Mouse (Mus musculus) liver, embryonic 13.5 days (tissue): ENCODE measurements around the gene Aldh1l1. TPM values are rescaled to one million over a fixed set of nuclear protein-coding genes. Genes with fewer than 3 reads are reported as not detected.

Experiments used
- ATAC-seq: fragments of 200-750 bp; cut with Nextera tagmentation; 2 replicates; pipeline ENCODE4 v1.8.0; 2017; ENCODE audit warnings: low read depth, mild to moderate bottlenecking, moderate number of reproducible peaks, moderate library complexity
- DNase-seq: peaks from one replicate; pipeline ENCODE4 v3.0.0; 2022
- H3K27ac ChIP-seq: fragments of 300-500 bp; sonication (generic); 2 replicates; pipeline ENCODE4 v1.5.1; 2015; ENCODE audit warnings: moderate library complexity, mild to moderate bottlenecking, inconsistent platforms
- H3K27me3 ChIP-seq: fragments of 300-500 bp; sonication (generic); 2 replicates; pipeline ENCODE4 v1.6.1; 2015; ENCODE audit warnings: mild to moderate bottlenecking, inconsistent platforms
- H3K36me3 ChIP-seq: fragments of 300-500 bp; sonication (generic); 2 replicates; pipeline ENCODE4 v1.6.1; 2015; ENCODE audit warnings: mild to moderate bottlenecking, inconsistent platforms
- H3K4me1 ChIP-seq: fragments of 300-500 bp; sonication (generic); replicated peaks from 2 replicates; pipeline ENCODE4 v1.6.1; 2015; ENCODE audit warnings: inconsistent platforms
- H3K4me2 ChIP-seq: fragments of 300-500 bp; sonication (generic); 2 replicates; pipeline ENCODE4 v1.6.1; 2015; ENCODE audit warnings: inconsistent platforms, mild to moderate bottlenecking, moderate library complexity
- H3K4me3 ChIP-seq: fragments of 300-500 bp; sonication (generic); replicated peaks from 2 replicates; pipeline ENCODE4 v1.5.1; 2015; ENCODE audit warnings: mild to moderate bottlenecking, inconsistent platforms
- H3K9ac ChIP-seq: fragments of 300-500 bp; sonication (generic); 2 replicates; pipeline ENCODE4 v1.6.1; 2015; ENCODE audit warnings: mild to moderate bottlenecking, inconsistent platforms
- H3K9me3 ChIP-seq: fragments of 300-500 bp; sonication (generic); replicated peaks from 2 replicates; pipeline ENCODE4 v1.6.1; 2016; ENCODE audit warnings: inconsistent platforms
- WGBS: fragments of 180-500 bp; shearing (Covaris S2); methylation state at CpG from one replicate; pipeline ENCODE4 v1.1.7; 2015; ENCODE audit not compliant: insufficient replicate concordance; 5-methylcytosine and 5-hydroxymethylcytosine counted together
- polyA plus RNA-seq: library from polyadenylated mRNA; unstranded; fragments of >200 nt; fragmentation: Nextera tagmentation; extraction: Ambion mirVana; gene quantifications from 2 replicates; pipeline ENCODE4 v1.2.1, GENCODE M21; 2015

Gene Aldh1l1
- polyA plus RNA-seq, 1 experiment from 2014 or later: 12.3 TPM

- no peak overlapping the region for H3K4me3 ChIP-seq
- H3K27ac ChIP-seq: no peak overlapping the region
- no peak overlapping the region for H3K9ac ChIP-seq
- ATAC-seq (no peak), DNase-seq (no peak)
- no peaks in the 10 kb centered on the region for H3K4me1 ChIP-seq
- H3K4me2 ChIP-seq: no peak overlapping the region
- 71% methylated on average over 8 of the region's 8 CpGs for WGBS
- no peaks in the 10 kb centered on the region for H3K9me3 ChIP-seq
- no peaks in the 10 kb centered on the region for H3K36me3 ChIP-seq
- H3K27me3 ChIP-seq: no peaks in the 10 kb centered on the region
Measured at GRCm38 (mm10) chr6:90534701-90535475, 48.7 kb downstream of the Aldh1l1 start.

GRCm38 (mm10) chr6:90536824-90537223 lies 50.6 kb downstream of the Aldh1l1 start:
- H3K27ac ChIP-seq: no peak overlapping the region
- H3K9ac ChIP-seq: no peak overlapping the region
- no peak overlapping the region for H3K4me3 ChIP-seq
- DNase-seq (no peak), ATAC-seq (no peak)
- no peaks in the 10 kb centered on the region for H3K9me3 ChIP-seq
- WGBS: 53% methylated on average over 3 of the region's 3 CpGs
- no peaks in the 10 kb centered on the region for H3K36me3 ChIP-seq
- no peaks in the 10 kb centered on the region for H3K27me3 ChIP-seq
- H3K4me1 ChIP-seq: no peaks in the 10 kb centered on the region
- no peak overlapping the region for H3K4me2 ChIP-seq

GRCm38 (mm10) chr6:90537941-90538340 lies 51.7 kb downstream of the Aldh1l1 start:
- Histone ChIP-seq H3K4me3 (no peak overlapping the region), H3K9ac (no peak overlapping the region), H3K27me3 (no peaks in the 10 kb centered on the region), H3K9me3 (no peaks in the 10 kb centered on the region), H3K36me3 (no peaks in the 10 kb centered on the region), H3K27ac (no peak overlapping the region), H3K4me2 (no peak overlapping the region), H3K4me1 (no peaks in the 10 kb centered on the region)
- 4% methylated on average over 7 of the region's 7 CpGs for WGBS
- peak; percentile 36 for DNase-seq
- ATAC-seq: peak; percentile 51; the same call in 1 of the 2 replicates

GRCm38 (mm10) chr6:90539271-90539670 lies 53.0 kb downstream of the Aldh1l1 start:
- no peak for DNase-seq
- Histone ChIP-seq H3K27ac (no peak overlapping the region), H3K9me3 (no peaks in the 10 kb centered on the region), H3K4me1 (no peaks in the 10 kb centered on the region), H3K9ac (no peak overlapping the region), H3K27me3 (no peaks in the 10 kb centered on the region), H3K36me3 (no peaks in the 10 kb centered on the region), H3K4me3 (no peak overlapping the region), H3K4me2 (no peak overlapping the region)
- no peak for ATAC-seq
- 70% methylated on average over 4 of the region's 4 CpGs for WGBS

- no peak overlapping the region for H3K9ac ChIP-seq
- H3K36me3 ChIP-seq: no peaks in the 10 kb centered on the region
- H3K27ac ChIP-seq: no peak overlapping the region
- no peak overlapping the region for H3K4me2 ChIP-seq
- ATAC-seq (no peak), DNase-seq (no peak)
- no peaks in the 10 kb centered on the region for H3K9me3 ChIP-seq
- no peaks in the 10 kb centered on the region for H3K4me1 ChIP-seq
- WGBS: 57% methylated on average over 1 of the region's 1 CpGs
- H3K4me3 ChIP-seq: no peak overlapping the region
- no peaks in the 10 kb centered on the region for H3K27me3 ChIP-seq
Measured at GRCm38 (mm10) chr6:90540520-90540919, 54.3 kb downstream of the Aldh1l1 start.

GRCm38 (mm10) chr6:90541367-90541772 lies 55.1 kb downstream of the Aldh1l1 start:
- Histone ChIP-seq H3K27ac (no peak overlapping the region), H3K4me2 (no peak overlapping the region), H3K4me1 (no peaks in the 10 kb centered on the region), H3K9me3 (no peaks in the 10 kb centered on the region), H3K9ac (no peak overlapping the region), H3K27me3 (no peaks in the 10 kb centered on the region), H3K4me3 (no peak overlapping the region), H3K36me3 (no peaks in the 10 kb centered on the region)
- 58% methylated on average over 5 of the region's 5 CpGs for whole genome bisulfite sequencing
- no peak for ATAC-seq
- DNase-seq: no peak

GRCm38 (mm10) chr6:90544433-90544832 lies 58.2 kb downstream of the Aldh1l1 start:
- H3K9ac ChIP-seq: no peak overlapping the region
- no peaks in the 10 kb centered on the region for H3K36me3 ChIP-seq
- no peak overlapping the region for H3K4me3 ChIP-seq
- H3K27me3 ChIP-seq: no peaks in the 10 kb centered on the region
- no peaks in the 10 kb centered on the region for H3K9me3 ChIP-seq
- ATAC-seq: no peak
- no peaks in the 10 kb centered on the region for H3K4me1 ChIP-seq
- DNase-seq: no peak
- no peak overlapping the region for H3K4me2 ChIP-seq
- WGBS: 34% methylated on average over 2 of the region's 2 CpGs
- no peak overlapping the region for H3K27ac ChIP-seq

GRCm38 (mm10) chr6:90546274-90546673 lies 60.0 kb downstream of the Aldh1l1 start:
- no peak for ATAC-seq
- DNase-seq: no peak

GRCm38 (mm10) chr6:90547041-90547440 lies 60.8 kb downstream of the Aldh1l1 start:
- Histone ChIP-seq H3K27ac (no peak overlapping the region), H3K9ac (no peak overlapping the region), H3K4me2 (no peak overlapping the region), H3K4me1 (peaks cover 8% of the 10 kb centered on the region; the same call in 1 of the 2 replicates), H3K4me3 (no peak overlapping the region), H3K27me3 (no peaks in the 10 kb centered on the region), H3K36me3 (no peaks in the 10 kb centered on the region), H3K9me3 (no peaks in the 10 kb centered on the region)
- ATAC-seq: no peak
- WGBS: 53% methylated on average over 3 of the region's 3 CpGs
- no peak for DNase-seq

More at GRCm38 (mm10) chr6:90546274-90546673, 60.0 kb downstream of the Aldh1l1 start:
- Histone ChIP-seq H3K4me1 (peaks cover 8% of the 10 kb centered on the region; the same call in 1 of the 2 replicates), H3K27ac (no peak overlapping the region), H3K4me2 (no peak overlapping the region), H3K4me3 (no peak overlapping the region), H3K27me3 (no peaks in the 10 kb centered on the region), H3K36me3 (no peaks in the 10 kb centered on the region), H3K9me3 (no peaks in the 10 kb centered on the region), H3K9ac (no peak overlapping the region)
- WGBS: 36% methylated on average over 3 of the region's 3 CpGs

GRCm38 (mm10) chr6:90550161-90550912 lies 64.1 kb downstream of the Aldh1l1 start:
- ATAC-seq: peak; percentile 88
- DNase-seq: peak; percentile 15
- no peaks in the 10 kb centered on the region for H3K36me3 ChIP-seq
- H3K27ac ChIP-seq: peak overlapping the region; percentile 32
- no peaks in the 10 kb centered on the region for H3K9me3 ChIP-seq
- H3K4me3 ChIP-seq: peak overlapping the region; percentile 47
- 3% methylated on average over 25 of the region's 25 CpGs for WGBS
- peaks cover 8% of the 10 kb centered on the region; the same call in 1 of the 2 replicates for H3K4me1 ChIP-seq
- H3K27me3 ChIP-seq: no peaks in the 10 kb centered on the region
- H3K4me2 ChIP-seq: peak overlapping the region; percentile 67
- peak overlapping the region; percentile 45; the same call in 1 of the 2 replicates for H3K9ac ChIP-seq

- peak overlapping the region; percentile 45; the same call in 1 of the 2 replicates for H3K9ac ChIP-seq
- H3K4me3 ChIP-seq: peak overlapping the region; percentile 47
- no peak overlapping the region; the same call in 1 of the 2 replicates for H3K27ac ChIP-seq
- DNase-seq (no peak), ATAC-seq (no peak)
- no peaks in the 10 kb centered on the region for H3K9me3 ChIP-seq
- no peaks in the 10 kb centered on the region for H3K36me3 ChIP-seq
- no peaks in the 10 kb centered on the region for H3K27me3 ChIP-seq
- H3K4me1 ChIP-seq: peaks cover 8% of the 10 kb centered on the region; the same call in 1 of the 2 replicates
- peak overlapping the region; percentile 67 for H3K4me2 ChIP-seq
Measured at GRCm38 (mm10) chr6:90551251-90551650, 65.0 kb downstream of the Aldh1l1 start.
